Mouse (Mus musculus) lung, adult 2 months (tissue): ENCODE results near the gene Rrp1.

Experiments used
- CTCF ChIP-seq: fragments of 200-500 bp; IDR thresholded peaks from 2 replicates; pipeline ENCODE4 v1.5.1; 2011; ENCODE audit warnings: mild to moderate bottlenecking, low read length, control low read depth; ENCODE audit not compliant: insufficient read depth
- POLR2A ChIP-seq: fragments of 200-500 bp; IDR thresholded peaks from 2 replicates; pipeline ENCODE4 v1.6.1; 2011; ENCODE audit warnings: low read depth, mild to moderate bottlenecking, control low read depth, low read length, borderline replicate concordance; ENCODE audit errors: extremely low read depth

GRCm38 (mm10) chr10:78352666-78353030, 60.2 kb downstream of the Rrp1 start:
- TF ChIP-seq POLR2A (no peak), CTCF (no peak)
